Mouse (Mus musculus) embryonic facial prominence, embryonic 13.5 days (tissue): ENCODE measurements around the gene Mrc2. TPM values are rescaled to one million over a fixed set of nuclear protein-coding genes. Genes with fewer than 3 reads are reported as not detected.

ENCODE experiments used
- ATAC-seq: fragments of 200-750 bp; cut with Nextera tagmentation; 2 replicates; pipeline ENCODE4 v1.8.0; 2017; ENCODE audit warnings: low read depth; ENCODE audit not compliant: insufficient number of reproducible peaks, insufficient read depth, low FRiP score, low TSS enrichment
- H3K27ac ChIP-seq: fragments of 300-500 bp; sonication (generic); 2 replicates; pipeline ENCODE4 v1.5.1; 2015; ENCODE audit warnings: moderate library complexity, mild to moderate bottlenecking, inconsistent platforms
- H3K27me3 ChIP-seq: fragments of 300-500 bp; sonication (generic); 2 replicates; pipeline ENCODE4 v1.6.1; 2015; ENCODE audit warnings: mild to moderate bottlenecking, inconsistent platforms
- H3K36me3 ChIP-seq: fragments of 300-500 bp; sonication (generic); 2 replicates; pipeline ENCODE4 v1.6.1; 2015; ENCODE audit warnings: mild to moderate bottlenecking, inconsistent platforms
- H3K4me1 ChIP-seq: fragments of 300-500 bp; sonication (generic); 2 replicates; pipeline ENCODE4 v1.6.1; 2015; ENCODE audit warnings: inconsistent platforms
- H3K4me2 ChIP-seq: fragments of 300-500 bp; sonication (generic); 2 replicates; pipeline ENCODE4 v1.6.1; 2015; ENCODE audit warnings: moderate library complexity, mild to moderate bottlenecking, inconsistent platforms
- H3K4me3 ChIP-seq: fragments of 300-500 bp; sonication (generic); 2 replicates; pipeline ENCODE4 v1.5.1; 2015; ENCODE audit warnings: mild to moderate bottlenecking, inconsistent platforms
- H3K9ac ChIP-seq: fragments of 300-500 bp; sonication (generic); 2 replicates; pipeline ENCODE4 v1.6.1; 2015; ENCODE audit warnings: mild to moderate bottlenecking, inconsistent platforms
- H3K9me3 ChIP-seq: fragments of 300-500 bp; sonication (generic); 2 replicates; pipeline ENCODE4 v1.6.1; 2016; ENCODE audit warnings: inconsistent platforms
- WGBS: fragments of 180-500 bp; shearing (Covaris S2); methylation state at CpG from one replicate; pipeline ENCODE4 v1.1.7; 2015; ENCODE audit warnings: mixed read lengths; 5-methylcytosine and 5-hydroxymethylcytosine counted together
- polyA plus RNA-seq: library from polyadenylated mRNA; unstranded; fragments of >200 nt; fragmentation: Nextera tagmentation; extraction: Ambion mirVana; gene quantifications from 2 replicates; pipeline ENCODE4 v1.2.1, GENCODE M21; 2015

Gene Mrc2
- polyA plus RNA-seq, 1 experiment from 2014 or later, result 30.8 TPM

DNA sequence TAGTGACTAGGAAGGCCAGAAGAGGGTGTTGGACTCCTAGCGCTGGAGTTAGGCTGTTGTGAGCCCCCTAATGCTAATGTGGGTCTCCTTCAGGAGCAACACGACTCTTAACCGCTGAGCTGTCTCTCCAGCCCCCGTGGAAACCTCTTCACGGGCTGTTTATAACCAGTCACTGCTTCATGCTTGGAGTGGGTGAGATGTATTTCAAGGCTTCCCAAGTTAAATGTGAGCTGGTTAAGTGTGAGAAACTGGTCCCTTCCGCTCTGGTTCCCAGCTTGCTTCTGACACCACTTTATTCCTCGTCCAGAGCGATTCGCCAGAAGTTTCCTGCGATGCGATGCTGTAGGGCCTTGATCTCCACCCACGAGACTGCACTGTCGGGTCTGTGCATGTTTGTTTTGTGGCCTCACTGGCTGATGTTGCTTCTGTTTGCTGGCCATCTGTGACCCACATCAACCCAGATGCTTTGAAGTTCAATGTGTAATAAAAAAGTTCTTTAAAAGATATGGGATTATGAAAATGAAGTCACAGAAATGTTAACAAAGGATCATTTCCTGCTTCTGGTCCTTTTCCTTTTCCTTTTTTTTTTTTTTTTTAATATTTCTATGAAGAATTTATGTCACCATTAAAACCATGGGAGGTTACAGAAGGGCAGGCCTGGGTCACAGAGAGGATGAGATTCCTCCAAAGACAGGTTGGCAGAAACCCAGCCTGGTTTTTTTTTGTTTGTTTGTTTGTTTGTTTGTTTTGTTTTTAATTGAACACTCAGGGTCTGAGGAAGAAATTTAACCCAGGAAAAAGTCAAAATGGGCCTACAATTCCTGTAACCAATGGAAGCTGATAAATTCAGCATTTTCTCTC lies 77.3 kb downstream of the Mrc2 start:
- Histone ChIP-seq H3K4me1 (peaks cover 3% of the 10 kb centered on the region), H3K27me3 (no peaks in the 10 kb centered on the region; the same call in 1 of the 2 replicates), H3K4me2 (no peak overlapping the region), H3K9me3 (no peaks in the 10 kb centered on the region), H3K4me3 (no peak overlapping the region), H3K9ac (no peak overlapping the region), H3K36me3 (no peaks in the 10 kb centered on the region), H3K27ac (no peak overlapping the region)
- WGBS, result 83% methylated on average over 13 of the region's 13 CpGs
- ATAC-seq, result no peak

DNA sequence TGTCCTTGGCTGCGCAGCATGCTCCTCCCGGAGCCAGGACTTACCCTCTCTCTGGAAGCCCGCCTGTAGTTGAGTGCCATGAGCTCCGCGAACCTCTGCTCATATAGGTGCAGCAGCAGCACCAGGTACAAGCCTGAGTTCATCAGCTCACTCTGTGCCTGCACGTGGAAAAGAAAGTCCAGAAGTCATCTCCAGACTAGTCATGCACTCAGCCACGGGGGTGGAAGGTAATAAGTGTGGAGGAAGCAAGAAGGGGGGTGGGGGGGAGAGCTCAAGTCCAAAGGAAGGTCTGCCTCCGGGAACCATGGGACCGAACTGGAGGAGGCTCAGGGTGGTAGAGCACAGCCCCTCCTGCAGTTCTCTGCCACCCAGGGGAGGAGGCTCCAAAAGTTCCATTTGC lies 79.4 kb downstream of the Mrc2 start:
- no peaks in the 10 kb centered on the region for H3K27me3 ChIP-seq
- no peak overlapping the region for H3K9ac ChIP-seq
- H3K4me2 ChIP-seq, result no peak overlapping the region
- H3K4me1 ChIP-seq, result no peaks in the 10 kb centered on the region
- no peak overlapping the region for H3K27ac ChIP-seq
- no peak for ATAC-seq
- H3K4me3 ChIP-seq, result no peak overlapping the region
- 80% methylated on average over 9 of the region's 9 CpGs for whole genome bisulfite sequencing
- no peaks in the 10 kb centered on the region for H3K36me3 ChIP-seq
- H3K9me3 ChIP-seq, result no peaks in the 10 kb centered on the region

DNA sequence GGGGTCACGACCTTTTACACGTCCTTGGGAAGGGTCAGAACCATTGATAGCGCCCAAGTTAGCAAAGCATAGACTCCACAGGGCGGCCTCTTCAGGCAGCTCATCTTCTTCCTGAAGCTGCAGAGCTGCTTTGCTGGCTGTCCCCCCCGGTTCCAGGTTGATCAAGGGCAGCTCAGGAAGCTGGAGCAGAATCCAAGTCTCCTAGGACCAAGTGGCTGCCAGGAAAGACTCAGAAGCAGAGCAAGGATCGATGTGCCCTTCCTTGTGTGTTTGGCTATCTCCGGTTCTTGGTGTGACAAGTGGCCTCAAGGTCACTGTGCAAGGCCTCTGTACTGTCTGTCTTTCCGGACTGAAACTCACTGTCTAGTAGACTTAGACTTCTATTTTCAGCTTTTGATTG lies 81.4 kb downstream of the Mrc2 start:
- H3K9ac ChIP-seq, result no peak overlapping the region
- no peak for ATAC-seq
- no peak overlapping the region for H3K27ac ChIP-seq
- H3K4me3 ChIP-seq, result no peak overlapping the region
- H3K4me1 ChIP-seq, result no peaks in the 10 kb centered on the region
- H3K27me3 ChIP-seq, result no peaks in the 10 kb centered on the region
- no peaks in the 10 kb centered on the region for H3K36me3 ChIP-seq
- H3K9me3 ChIP-seq, result no peaks in the 10 kb centered on the region
- WGBS, result 74% methylated on average over 8 of the region's 8 CpGs
- no peak overlapping the region for H3K4me2 ChIP-seq

- H3K27me3 ChIP-seq, result no peaks in the 10 kb centered on the region
- no peak overlapping the region for H3K4me3 ChIP-seq
- no peaks in the 10 kb centered on the region for H3K9me3 ChIP-seq
- no peaks in the 10 kb centered on the region for H3K4me1 ChIP-seq
- no peaks in the 10 kb centered on the region for H3K36me3 ChIP-seq
- no peak for ATAC-seq
- H3K9ac ChIP-seq, result no peak overlapping the region
- H3K4me2 ChIP-seq, result no peak overlapping the region
- H3K27ac ChIP-seq, result no peak overlapping the region
- WGBS, result 79% methylated on average over 10 of the region's 10 CpGs
These were observed 82.2 kb downstream of the Mrc2 start for GRCm38 (mm10) chr11:105374526-105375175.

- Histone ChIP-seq H3K27ac (no peak overlapping the region), H3K9ac (no peak overlapping the region), H3K4me1 (no peaks in the 10 kb centered on the region), H3K9me3 (no peaks in the 10 kb centered on the region), H3K27me3 (no peaks in the 10 kb centered on the region), H3K36me3 (no peaks in the 10 kb centered on the region), H3K4me3 (no peak overlapping the region), H3K4me2 (no peak overlapping the region)
- 91% methylated on average over 1 of the region's 1 CpGs for WGBS
- ATAC-seq, result no peak
These were observed 83.4 kb downstream of the Mrc2 start for GRCm38 (mm10) chr11:105375821-105376235.

GRCm38 (mm10) chr11:105385266-105385665 lies 92.8 kb downstream of the Mrc2 start:
- H3K4me3 ChIP-seq, result no peak overlapping the region
- 92% methylated on average over 9 of the region's 9 CpGs for WGBS
- H3K36me3 ChIP-seq, result no peaks in the 10 kb centered on the region
- no peak for ATAC-seq
- no peak overlapping the region for H3K9ac ChIP-seq
- H3K27ac ChIP-seq, result no peak overlapping the region
- H3K4me2 ChIP-seq, result no peak overlapping the region
- H3K27me3 ChIP-seq, result no peaks in the 10 kb centered on the region
- H3K9me3 ChIP-seq, result peaks cover 3% of the 10 kb centered on the region; the same call in 1 of the 2 replicates
- H3K4me1 ChIP-seq, result peaks cover 4% of the 10 kb centered on the region; the same call in 1 of the 2 replicates

DNA sequence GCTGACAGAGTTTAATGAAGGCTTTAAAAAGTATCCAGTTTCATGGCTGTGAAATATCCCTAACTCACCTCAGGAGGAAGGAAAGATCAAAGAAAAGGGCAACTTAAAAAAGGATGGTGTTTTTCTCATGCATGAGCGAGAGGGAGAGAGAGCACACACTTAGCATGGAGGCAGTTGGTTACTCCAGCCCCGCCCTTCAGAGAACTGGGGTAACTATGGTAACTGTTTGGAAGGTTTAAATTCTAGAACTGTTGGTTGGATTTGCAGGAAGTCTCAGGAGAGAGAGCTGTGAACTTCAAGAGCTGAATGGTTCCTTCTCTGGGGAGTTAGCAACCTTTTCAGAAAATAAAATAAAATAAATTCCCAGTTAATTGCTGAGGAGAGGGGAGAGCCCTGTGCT lies 96.2 kb downstream of the Mrc2 start:
- Histone ChIP-seq H3K4me1 (peaks cover 4% of the 10 kb centered on the region; the same call in 1 of the 2 replicates), H3K27ac (no peak overlapping the region), H3K9ac (no peak overlapping the region), H3K4me3 (no peak overlapping the region), H3K27me3 (no peaks in the 10 kb centered on the region), H3K36me3 (no peaks in the 10 kb centered on the region), H3K9me3 (peaks cover 3% of the 10 kb centered on the region; the same call in 1 of the 2 replicates), H3K4me2 (no peak overlapping the region)
- ATAC-seq, result no peak
- WGBS, result 42% methylated on average over 2 of the region's 2 CpGs

- 0 out of 2 replicates have a peak, but pooled peaks cover 5% of the 10 kb centered on the region for H3K9me3 ChIP-seq
- H3K4me3 ChIP-seq, result no peak overlapping the region
- ATAC-seq, result no peak
- H3K27me3 ChIP-seq, result no peaks in the 10 kb centered on the region
- H3K9ac ChIP-seq, result no peak overlapping the region
- H3K4me1 ChIP-seq, result peaks cover 4% of the 10 kb centered on the region; the same call in 1 of the 2 replicates
- no peak overlapping the region for H3K4me2 ChIP-seq
- 89% methylated on average over 7 of the region's 7 CpGs for WGBS
- H3K27ac ChIP-seq, result no peak overlapping the region
- H3K36me3 ChIP-seq, result no peaks in the 10 kb centered on the region
These were observed 97.8 kb downstream of the Mrc2 start for GRCm38 (mm10) chr11:105390290-105390689.

Other genes starting within 250 kb of the Mrc2 start
- gene Efcab3, start 229.1 kb upstream of the Mrc2 start, polyA plus RNA-seq, result not detected in 2 replicates
- 51.6 and 54.5 TPM in 2 replicates for gene Mettl2, start 166.2 kb upstream of the Mrc2 start, polyA plus RNA-seq
- not detected in 2 replicates for gene Gm10842, start 145.8 kb upstream of the Mrc2 start, polyA plus RNA-seq
- 23.9 and 26.7 TPM in 2 replicates for gene Tlk2, start 113.8 kb upstream of the Mrc2 start, polyA plus RNA-seq
- 0.21 TPM in 1 of 2 replicates, not detected in the other for gene March10, start 164.1 kb downstream of the Mrc2 start, polyA plus RNA-seq